Mouse (Mus musculus) kidney, postnatal 0 days (tissue): ENCODE data around the gene Arl3. TPM values are rescaled to one million over a fixed set of nuclear protein-coding genes. Genes with fewer than 3 reads are reported as not detected.
A peak's percentile ranks its signal among the peaks of the same experiment; 100 is the strongest.

ENCODE experiments used
- ATAC-seq: fragments of 200-750 bp; cut with Nextera tagmentation; replicated peaks from 2 replicates; pipeline ENCODE4 v1.8.0; 2017; ENCODE audit warnings: low read depth, moderate number of reproducible peaks, moderate TSS enrichment, moderate library complexity; ENCODE audit not compliant: low FRiP score
- DNase-seq: peaks from one replicate; pipeline ENCODE4 v3.0.0-alpha.2; 2016; ENCODE audit warnings: low spot score
- H3K27ac ChIP-seq: fragments of 300-500 bp; sonication (generic); 2 replicates; pipeline ENCODE4 v1.5.1; 2014; ENCODE audit warnings: mild to moderate bottlenecking
- H3K27me3 ChIP-seq: fragments of 300-500 bp; sonication (generic); 2 replicates; pipeline ENCODE4 v1.6.1; 2014; ENCODE audit warnings: low read length, mixed read lengths; ENCODE audit not compliant: insufficient read depth
- H3K36me3 ChIP-seq: fragments of 300-500 bp; sonication (generic); 2 replicates; pipeline ENCODE4 v1.6.1; 2014; ENCODE audit warnings: low read length, mixed read lengths; ENCODE audit not compliant: insufficient read depth
- H3K4me1 ChIP-seq: fragments of 300-500 bp; sonication (generic); replicated peaks from 2 replicates; pipeline ENCODE4 v1.6.1; 2014; ENCODE audit warnings: antibody characterized with exemption, low read length, mixed read lengths; ENCODE audit not compliant: insufficient read depth
- H3K4me2 ChIP-seq: fragments of 300-500 bp; sonication (generic); 2 replicates; pipeline ENCODE4 v1.6.1; 2014; ENCODE audit warnings: mild to moderate bottlenecking, low read length, moderate library complexity, mixed read lengths
- H3K4me3 ChIP-seq: fragments of 300-500 bp; sonication (generic); replicated peaks from 2 replicates; pipeline ENCODE4 v1.5.1; 2014; ENCODE audit warnings: low read depth, low read length
- H3K9ac ChIP-seq: fragments of 300-500 bp; sonication (generic); 2 replicates; pipeline ENCODE4 v1.6.1; 2014; ENCODE audit warnings: low read depth, low read length
- H3K9me3 ChIP-seq: fragments of 300-500 bp; sonication (generic); replicated peaks from 2 replicates; pipeline ENCODE4 v1.6.1; 2016; ENCODE audit warnings: low read length, inconsistent platforms, mixed read lengths
- CTCF ChIP-seq: IDR thresholded peaks from 2 replicates; pipeline ENCODE4 v1.5.1; 2016; ENCODE audit warnings: antibody characterized with exemption, low read depth, mild to moderate bottlenecking, moderate library complexity
- WGBS: fragments of 180-500 bp; shearing (Covaris S2); extraction: QIAGEN DNeasy Blood & Tissue Kit; methylation state at CpG from one replicate; pipeline ENCODE4 v1.1.7; 2014; 5-methylcytosine and 5-hydroxymethylcytosine counted together
- polyA plus RNA-seq: library from polyadenylated mRNA; unstranded; fragments of >200 nt; fragmentation: Nextera tagmentation; extraction: Ambion mirVana; gene quantifications from 2 replicates; pipeline ENCODE4 v1.2.1, GENCODE M21; 2015

The Arl3 gene
- polyA plus RNA-seq, 1 experiment from 2014 or later, result 96.6 TPM

DNA sequence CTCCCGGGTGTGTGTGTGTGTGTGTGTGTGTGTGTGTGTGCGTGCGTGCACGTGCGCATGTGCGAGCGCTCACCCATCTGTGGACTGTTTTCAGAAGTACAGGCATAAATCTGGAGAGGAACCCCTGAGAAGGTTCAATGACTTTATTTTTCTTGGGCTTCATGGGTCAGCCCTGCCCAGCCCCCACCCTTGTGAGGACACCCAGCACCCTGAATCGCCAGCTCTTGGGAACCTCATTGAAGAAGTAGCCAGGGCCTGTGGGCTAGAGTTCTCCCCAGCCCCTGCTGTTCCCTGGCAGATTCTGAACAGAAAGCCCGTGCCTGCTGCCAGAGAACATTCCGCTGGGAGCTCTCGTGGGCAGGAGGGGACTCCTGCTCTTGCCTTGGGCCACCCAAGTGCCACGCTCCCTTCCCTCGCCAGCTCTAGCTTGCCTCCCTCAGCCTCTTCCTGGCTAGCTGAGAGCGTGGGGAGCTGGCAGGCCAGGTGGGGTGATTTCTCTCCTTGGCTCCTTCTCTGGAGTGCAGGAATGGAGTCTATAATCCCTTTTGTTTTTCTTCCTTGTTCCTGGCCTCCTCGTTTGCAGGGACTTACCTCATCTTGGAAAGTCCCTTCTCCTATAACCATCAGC, 89.2 kb downstream of the Arl3 start:
- Histone ChIP-seq H3K27ac (peak overlapping the region; percentile 88), H3K4me2 (peak overlapping the region; percentile 6; the same call in 1 of the 2 replicates), H3K9me3 (no peaks in the 10 kb centered on the region), H3K9ac (peak overlapping the region; percentile 18; the same call in 1 of the 2 replicates), H3K36me3 (peaks cover 6% of the 10 kb centered on the region), H3K4me1 (peaks cover 51% of the 10 kb centered on the region), H3K4me3 (no peak overlapping the region), H3K27me3 (no peaks in the 10 kb centered on the region)
- 34% methylated on average over 15 of the region's 15 CpGs for WGBS
- peak; percentile 51 for DNase-seq
- 0 out of 2 replicates have a peak, but pooled peaks have one; percentile 23 for ATAC-seq
- no peak for TF ChIP-seq CTCF

DNA sequence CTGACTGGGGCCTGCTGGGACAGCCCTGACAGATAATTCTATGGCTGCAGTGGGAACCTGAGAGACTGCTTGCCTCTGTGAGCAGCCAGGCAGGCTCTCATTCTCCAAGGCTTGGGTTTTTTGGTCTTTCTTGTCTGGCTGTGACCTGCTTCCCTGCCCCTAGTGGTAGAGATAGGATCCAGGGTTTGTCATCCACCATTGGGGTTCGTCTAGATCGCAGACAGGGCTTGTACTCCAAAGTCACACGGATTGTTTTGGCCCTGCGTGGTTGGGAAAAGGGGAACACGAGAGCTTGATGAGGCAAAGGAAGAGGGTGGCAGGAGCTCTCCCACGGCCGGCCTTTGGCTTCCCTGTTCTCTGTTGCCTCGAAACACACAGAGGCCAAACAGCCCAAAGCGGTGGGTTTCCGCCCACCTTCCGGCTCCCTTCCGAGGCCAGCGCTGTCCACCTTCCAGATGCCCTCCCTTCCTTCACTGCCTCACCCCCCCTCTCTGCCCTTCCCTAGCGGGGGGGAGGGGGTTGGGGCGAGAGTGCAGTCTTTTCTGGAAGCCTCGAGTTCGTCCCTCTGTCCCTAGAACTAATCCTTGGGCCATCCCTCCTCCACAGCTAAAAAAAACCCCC, 90.0 kb downstream of the Arl3 start:
- no peaks in the 10 kb centered on the region for H3K9me3 ChIP-seq
- TF ChIP-seq CTCF, result peak; percentile 63
- peaks cover 55% of the 10 kb centered on the region for H3K4me1 ChIP-seq
- no peak overlapping the region for H3K9ac ChIP-seq
- H3K27ac ChIP-seq, result peak overlapping the region; percentile 88
- no peak overlapping the region for H3K4me2 ChIP-seq
- peaks cover 11% of the 10 kb centered on the region for H3K36me3 ChIP-seq
- WGBS, result 15% methylated on average over 17 of the region's 17 CpGs
- DNase-seq (peak; percentile 69), ATAC-seq (no peak)
- no peak overlapping the region for H3K4me3 ChIP-seq
- H3K27me3 ChIP-seq, result no peaks in the 10 kb centered on the region

DNA sequence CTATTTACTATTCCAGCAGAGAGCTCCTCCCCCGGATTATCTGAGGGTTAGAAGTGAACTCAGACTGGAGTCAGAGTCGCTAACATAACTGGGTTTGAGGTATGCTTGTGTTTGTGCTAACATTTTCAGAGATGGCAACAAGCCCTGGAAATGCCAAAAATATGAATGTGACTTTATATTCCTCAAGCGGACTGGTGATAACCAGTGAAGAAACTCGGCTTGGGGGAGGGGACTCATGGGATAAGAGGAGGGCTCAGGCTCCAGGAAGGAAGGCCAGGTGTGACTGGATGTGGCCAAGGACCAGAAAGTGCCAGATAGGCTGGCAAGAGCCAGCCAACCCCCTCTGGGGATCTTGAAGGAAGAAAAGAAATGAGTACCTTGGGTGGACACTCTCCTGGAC, 91.2 kb downstream of the Arl3 start:
- H3K4me1 ChIP-seq, result peaks cover 64% of the 10 kb centered on the region
- peaks cover 12% of the 10 kb centered on the region for H3K36me3 ChIP-seq
- WGBS, result 16% methylated on average over 4 of the region's 4 CpGs

DNA sequence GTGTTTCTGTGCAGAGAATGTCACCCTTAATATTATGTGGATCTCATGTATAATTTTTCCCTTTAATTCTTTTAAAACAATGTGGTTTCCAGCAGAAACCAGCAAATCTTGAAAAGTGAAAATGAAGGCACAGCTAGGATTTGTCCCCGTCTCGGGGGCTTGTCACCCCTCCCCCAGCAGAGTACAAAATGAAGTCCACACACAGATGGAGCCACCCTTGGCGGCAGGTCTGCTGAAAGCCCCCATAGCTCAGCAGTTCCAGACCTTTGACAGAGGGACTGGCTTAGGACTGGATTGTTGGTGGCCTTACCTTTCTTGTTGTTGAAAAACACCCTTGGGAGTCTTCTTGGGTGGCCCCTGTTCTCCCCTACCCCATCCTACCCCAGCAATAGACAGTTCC, 91.6 kb downstream of the Arl3 start:
- WGBS, result 52% methylated on average over 3 of the region's 3 CpGs
- H3K9ac ChIP-seq, result no peak overlapping the region
- no peak for DNase-seq
- no peaks in the 10 kb centered on the region for H3K27me3 ChIP-seq
- ATAC-seq, result no peak
- peaks cover 12% of the 10 kb centered on the region for H3K36me3 ChIP-seq
- H3K27ac ChIP-seq, result no peak overlapping the region
- no peaks in the 10 kb centered on the region for H3K9me3 ChIP-seq
- no peak overlapping the region for H3K4me2 ChIP-seq
- no peak for TF ChIP-seq CTCF
- no peak overlapping the region for H3K4me3 ChIP-seq
- H3K4me1 ChIP-seq, result peaks cover 67% of the 10 kb centered on the region

More for the DNA sequence above, 91.2 kb downstream of the Arl3 start:
- Histone ChIP-seq H3K4me3 (no peak overlapping the region), H3K4me2 (no peak overlapping the region), H3K9me3 (no peaks in the 10 kb centered on the region), H3K27ac (0 out of 2 replicates have a peak overlapping the region, but pooled peaks have one; percentile 8), H3K27me3 (no peaks in the 10 kb centered on the region), H3K9ac (no peak overlapping the region)
- no peak for TF ChIP-seq CTCF
- ATAC-seq (no peak), DNase-seq (no peak)

Other genes with a start within 250 kb of the Arl3 start
- gene Psd, start 246.0 kb downstream of the Arl3 start, polyA plus RNA-seq, result 2.7 and 2.9 TPM in 2 replicates
- gene Fbxl15, start 245.0 kb downstream of the Arl3 start, polyA plus RNA-seq, result 29.9 and 33.8 TPM in 2 replicates
- 167 and 173 TPM in 2 replicates for gene Cuedc2, start 234.5 kb downstream of the Arl3 start, polyA plus RNA-seq
- 12.0 and 14.0 TPM in 2 replicates for gene Mfsd13a, start 232.1 kb downstream of the Arl3 start, polyA plus RNA-seq
- 3.5 and 4.0 TPM in 2 replicates for gene 2310034G01Rik, start 222.9 kb downstream of the Arl3 start, polyA plus RNA-seq
- 100.0 and 111 TPM in 2 replicates for gene Actr1a, start 177.4 kb downstream of the Arl3 start, polyA plus RNA-seq
- 30.6 and 33.0 TPM in 2 replicates for gene Sufu, start 176.3 kb downstream of the Arl3 start, polyA plus RNA-seq
- gene Trim8, start 71.5 kb downstream of the Arl3 start, polyA plus RNA-seq, result 27.8 and 30.5 TPM in 2 replicates
- gene Sfxn2, start 167 bp upstream of the Arl3 start, polyA plus RNA-seq, result 47.1 and 50.0 TPM in 2 replicates
- 35.6 and 39.9 TPM in 2 replicates for gene Wbp1l, start 25.9 kb upstream of the Arl3 start, polyA plus RNA-seq
- not detected in 2 replicates for gene Cyp17a1, start 100.0 kb upstream of the Arl3 start, polyA plus RNA-seq
- gene Borcs7, start 116.7 kb upstream of the Arl3 start, polyA plus RNA-seq, result 21.3 TPM in 2 replicates
- 59.4 and 65.0 TPM in 2 replicates for gene As3mt, start 134.3 kb upstream of the Arl3 start, polyA plus RNA-seq
- 11.0 and 12.0 TPM in 2 replicates for gene Cnnm2, start 188.4 kb upstream of the Arl3 start, polyA plus RNA-seq